Mouse (Mus musculus) neural tube, embryonic 10.5 days (tissue): Measurements from ENCODE around the gene Mrgpra3.

Experiments
- DNase-seq: peaks from one replicate; pipeline ENCODE4 v3.0.0-alpha.2; 2017; ENCODE audit warnings: low spot score; ENCODE audit errors: extremely low spot score

Gene Mrgpra3

DNA sequence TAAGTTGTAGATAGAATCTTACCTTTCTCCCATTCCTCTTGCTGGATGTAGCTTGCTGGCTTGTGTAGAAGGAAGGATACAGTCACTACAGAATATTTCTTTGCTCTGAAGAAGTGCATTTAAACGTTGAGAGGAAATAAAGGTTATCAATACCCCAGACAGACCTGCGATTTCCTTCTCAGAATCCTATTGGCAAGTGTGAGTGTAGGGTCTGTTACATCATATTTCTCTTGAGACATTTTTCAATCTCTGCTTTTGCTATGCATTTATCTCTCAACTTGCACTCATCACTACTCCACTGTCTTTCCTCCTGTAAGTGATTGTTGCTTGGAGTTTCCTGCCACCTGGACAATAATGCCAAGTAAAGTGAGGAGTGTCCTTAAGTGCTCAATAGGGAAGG, at the start of gene Mrgpra3:
Mrgpra3 (minus strand) TSS at position 101 of the 400 bp plus-strand sequence.
- no peak for DNase-seq
